Mouse (Mus musculus) C2C12 (cell line): ENCODE results near the gene Hp. TPM values are rescaled to one million over a fixed set of nuclear protein-coding genes. Genes with fewer than 3 reads are reported as not detected.

Experiments
- H3K27me3 ChIP-seq: one replicate; pipeline ENCODE4 v1.6.1; 2011; ENCODE audit not compliant: control insufficient read depth, insufficient read depth, insufficient read length
- H3K36me3 ChIP-seq: one replicate; pipeline ENCODE4 v1.6.1; 2011; ENCODE audit not compliant: control insufficient read depth, insufficient read depth
- H3K4me3 ChIP-seq: one replicate; pipeline ENCODE4 v1.5.1; 2011; ENCODE audit warnings: mild to moderate bottlenecking, control low read depth; ENCODE audit not compliant: poor library complexity, insufficient read depth, severe bottlenecking
- H3K79me2 ChIP-seq: one replicate; pipeline ENCODE4 v1.6.1; 2011; ENCODE audit not compliant: control insufficient read depth, insufficient read depth
- H3K79me3 ChIP-seq: one replicate; pipeline ENCODE4 v1.6.1; 2011; ENCODE audit warnings: low read depth, control low read depth
- H3ac ChIP-seq: one replicate; pipeline ENCODE3; 2011; ENCODE audit warnings: low read depth; ENCODE audit not compliant: control insufficient read depth, insufficient read length
- CEBPB ChIP-seq: IDR thresholded peaks from one replicate; pipeline ENCODE4 v1.6.1; 2011; ENCODE audit warnings: low read depth, mild to moderate bottlenecking, control low read depth, moderate library complexity
- CTCF ChIP-seq: IDR thresholded peaks from one replicate; pipeline ENCODE4 v1.5.1; 2011; ENCODE audit not compliant: control insufficient read depth, insufficient read depth, insufficient read length
- FOSL1 ChIP-seq: IDR thresholded peaks from one replicate; pipeline ENCODE4 v1.8.0; 2011; ENCODE audit warnings: mild to moderate bottlenecking, low read length; ENCODE audit not compliant: poor library complexity, insufficient read depth, severe bottlenecking
- MAX ChIP-seq: IDR thresholded peaks from one replicate; pipeline ENCODE4 v1.6.1; 2011; ENCODE audit warnings: mild to moderate bottlenecking, control low read depth
- MYOD1 ChIP-seq: IDR thresholded peaks from one replicate; pipeline ENCODE4 v1.6.1; 2011; ENCODE audit warnings: low read depth; ENCODE audit not compliant: control insufficient read depth, insufficient read length
- MYOG ChIP-seq: IDR thresholded peaks from one replicate; pipeline ENCODE4 v1.6.1; 2011; ENCODE audit not compliant: control insufficient read depth, insufficient read length; ENCODE audit errors: extremely low read depth
- USF1 ChIP-seq: IDR thresholded peaks from one replicate; pipeline ENCODE4 v1.6.1; 2011; ENCODE audit warnings: low read depth, mild to moderate bottlenecking, control low read depth, moderate library complexity
- polyA plus RNA-seq: library from polyadenylated mRNA; unstranded; fragments of >200 nt; fragmentation: generic; extraction: Trizol; gene quantifications from one replicate; pipeline ENCODE4 v1.2.1, GENCODE M21; 2012; ENCODE audit warnings: missing spikeins

The Hp gene
- polyA plus RNA-seq, 1 experiment: not detected

- Histone ChIP-seq H3ac (no peak overlapping the region), H3K27me3 (peaks cover 9% of the 10 kb centered on the region), H3K36me3 (peaks cover 12% of the 10 kb centered on the region), H3K4me3 (no peak overlapping the region), H3K79me2 (no peaks in the 10 kb centered on the region), H3K79me3 (no peaks in the 10 kb centered on the region)
- TF ChIP-seq MYOG: no peak
- TF ChIP-seq FOSL1: no peak
- no peak for TF ChIP-seq CEBPB
- no peak for TF ChIP-seq CTCF
- no peak for TF ChIP-seq MYOD1
- no peak for TF ChIP-seq USF1
- TF ChIP-seq MAX: no peak
These were observed 12.4 kb upstream of the Hp start for GRCm38 (mm10) chr8:109591367-109591766.

- H3K27me3 ChIP-seq: peaks cover 9% of the 10 kb centered on the region
- no peak overlapping the region for H3ac ChIP-seq
- H3K79me2 ChIP-seq: no peaks in the 10 kb centered on the region
- no peaks in the 10 kb centered on the region for H3K79me3 ChIP-seq
- TF ChIP-seq FOSL1: no peak
- no peak for TF ChIP-seq MYOG
- TF ChIP-seq MYOD1: no peak
- no peak for TF ChIP-seq CEBPB
- no peak for TF ChIP-seq USF1
- TF ChIP-seq MAX: no peak
- no peak for TF ChIP-seq CTCF
- peaks cover 12% of the 10 kb centered on the region for H3K36me3 ChIP-seq
- H3K4me3 ChIP-seq: no peak overlapping the region
These were observed 11.9 kb upstream of the Hp start for GRCm38 (mm10) chr8:109590901-109591300.

- H3K79me3 ChIP-seq: no peaks in the 10 kb centered on the region
- TF ChIP-seq MYOG (no peak), CEBPB (no peak), MYOD1 (no peak), CTCF (no peak), USF1 (no peak), MAX (no peak), FOSL1 (no peak)
- peaks cover 3% of the 10 kb centered on the region for H3K36me3 ChIP-seq
- no peak overlapping the region for H3ac ChIP-seq
- no peak overlapping the region for H3K4me3 ChIP-seq
- no peaks in the 10 kb centered on the region for H3K79me2 ChIP-seq
- H3K27me3 ChIP-seq: peaks cover 32% of the 10 kb centered on the region
These were observed 8.1 kb upstream of the Hp start for GRCm38 (mm10) chr8:109586972-109587504.

GRCm38 (mm10) chr8:109585652-109586051 lies 6.7 kb upstream of the Hp start:
- H3ac ChIP-seq: no peak overlapping the region
- H3K79me3 ChIP-seq: no peaks in the 10 kb centered on the region
- H3K36me3 ChIP-seq: no peaks in the 10 kb centered on the region
- no peaks in the 10 kb centered on the region for H3K79me2 ChIP-seq
- TF ChIP-seq CEBPB (no peak), MYOG (no peak), FOSL1 (no peak), MAX (no peak), CTCF (no peak), USF1 (no peak), MYOD1 (no peak)
- peaks cover 32% of the 10 kb centered on the region for H3K27me3 ChIP-seq
- H3K4me3 ChIP-seq: no peak overlapping the region

- no peak overlapping the region for H3K4me3 ChIP-seq
- H3K79me2 ChIP-seq: no peaks in the 10 kb centered on the region
- no peaks in the 10 kb centered on the region for H3K36me3 ChIP-seq
- no peak overlapping the region for H3ac ChIP-seq
- H3K79me3 ChIP-seq: no peaks in the 10 kb centered on the region
- peaks cover 35% of the 10 kb centered on the region for H3K27me3 ChIP-seq
- TF ChIP-seq MYOD1 (no peak), CEBPB (no peak), MAX (no peak), FOSL1 (no peak), CTCF (no peak), MYOG (no peak), USF1 (no peak)
These were observed 5.9 kb upstream of the Hp start for GRCm38 (mm10) chr8:109584830-109585229.

- Histone ChIP-seq H3K79me2 (no peaks in the 10 kb centered on the region), H3ac (no peak overlapping the region), H3K79me3 (no peaks in the 10 kb centered on the region), H3K36me3 (no peaks in the 10 kb centered on the region), H3K27me3 (peaks cover 35% of the 10 kb centered on the region), H3K4me3 (no peak overlapping the region)
- TF ChIP-seq CTCF (no peak), MYOD1 (no peak), MAX (no peak), MYOG (no peak), FOSL1 (no peak), USF1 (no peak), CEBPB (no peak)
These were observed 5.3 kb upstream of the Hp start for GRCm38 (mm10) chr8:109584293-109584692.
